Mouse (Mus musculus) NIH3T3 (cell line): ENCODE results near the gene Lrpprc.

Source experiments
- DNase-seq: peaks from one replicate; pipeline ENCODE4 v3.0.0-alpha.2; 2012; ENCODE audit warnings: low read depth

Gene Lrpprc

DNA sequence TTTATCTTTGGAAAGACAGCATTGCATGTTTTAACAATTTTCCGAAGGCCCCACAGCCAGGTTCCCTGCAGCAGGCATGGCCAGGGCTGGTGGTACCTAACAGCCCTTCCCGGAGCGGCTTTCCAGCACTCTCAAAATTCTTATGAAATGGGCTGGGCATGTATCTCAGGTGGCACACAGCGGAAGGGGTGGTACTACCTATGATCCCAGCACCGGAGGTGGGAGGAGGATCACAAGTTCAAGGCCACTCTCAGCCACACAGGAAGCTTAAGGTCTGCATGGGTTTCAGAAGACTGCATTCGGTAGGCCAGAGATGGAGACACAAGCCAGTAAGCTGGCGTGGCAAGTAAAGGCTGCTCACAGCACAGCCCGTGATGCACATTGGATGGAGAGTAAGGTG lies 31.6 kb downstream of the Lrpprc start:
- no peak for DNase-seq

- no peak for DNase-seq
Observed at GRCm38 (mm10) chr17:84758374-84758773, 32.2 kb downstream of the Lrpprc start.

GRCm38 (mm10) chr17:84756090-84756489 lies 34.5 kb downstream of the Lrpprc start:
- DNase-seq, result peak; percentile 63

DNA sequence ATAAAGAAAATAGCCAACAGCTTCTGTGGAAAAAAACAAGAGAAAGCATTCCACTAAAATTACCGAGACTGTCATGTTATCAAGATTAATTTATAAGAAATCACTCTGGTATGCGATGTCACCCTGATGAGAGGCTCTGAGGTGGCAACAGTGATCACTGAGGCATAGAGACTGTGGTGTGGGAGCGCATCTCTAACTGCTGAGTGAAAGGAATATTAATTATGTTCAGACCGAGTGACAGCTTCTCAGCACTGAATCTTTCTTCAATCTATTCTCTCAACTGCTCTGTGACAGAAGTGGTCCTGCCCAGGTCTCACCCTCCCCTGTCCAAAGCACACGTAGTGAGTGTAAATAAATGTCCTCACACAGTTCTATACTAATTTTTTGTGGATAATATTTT lies 37.1 kb downstream of the Lrpprc start:
- no peak for DNase-seq

DNA sequence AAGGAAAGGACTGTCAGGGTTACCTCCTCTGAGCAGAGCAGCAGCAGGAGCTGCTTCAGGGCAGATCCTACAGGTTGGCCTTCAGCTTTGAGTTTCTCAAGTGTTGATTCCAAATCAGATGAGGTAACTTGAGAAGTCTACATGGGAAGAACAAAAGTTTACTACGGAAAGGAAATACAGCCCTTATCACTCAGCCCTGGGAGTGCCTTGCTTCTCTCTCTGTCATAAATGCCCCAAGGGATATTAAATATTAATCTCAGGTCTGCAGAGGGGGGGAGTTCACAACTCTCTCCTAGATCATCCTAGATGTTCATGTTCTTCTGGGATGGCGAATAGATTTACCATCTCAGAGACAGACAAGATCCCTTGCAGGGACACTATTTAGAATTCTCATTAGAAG lies 38.3 kb downstream of the Lrpprc start:
- DNase-seq, result no peak

- DNase-seq, result no peak
Observed at GRCm38 (mm10) chr17:84751630-84752191, 38.9 kb downstream of the Lrpprc start.

- no peak for DNase-seq
Observed at GRCm38 (mm10) chr17:84750130-84750529, 40.5 kb downstream of the Lrpprc start.

DNA sequence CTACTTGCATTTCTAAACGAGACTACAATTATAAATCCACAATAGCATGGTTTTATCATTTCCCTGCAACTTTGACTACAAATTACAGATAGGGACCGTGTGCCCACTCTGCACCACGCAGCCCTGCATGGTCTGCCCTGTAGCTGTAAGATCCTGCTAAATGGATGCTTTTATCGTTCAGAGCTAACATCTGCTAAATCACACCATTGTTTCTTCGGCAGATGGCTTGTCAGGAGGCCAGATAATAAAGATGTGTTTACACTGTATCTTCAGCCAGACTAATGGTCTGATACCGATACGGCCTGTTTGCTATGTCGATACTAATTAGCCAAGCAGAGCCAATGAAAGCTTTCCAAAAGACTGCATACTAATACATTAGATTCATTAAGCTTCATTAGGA lies 41.3 kb downstream of the Lrpprc start:
- DNase-seq, result no peak

DNA sequence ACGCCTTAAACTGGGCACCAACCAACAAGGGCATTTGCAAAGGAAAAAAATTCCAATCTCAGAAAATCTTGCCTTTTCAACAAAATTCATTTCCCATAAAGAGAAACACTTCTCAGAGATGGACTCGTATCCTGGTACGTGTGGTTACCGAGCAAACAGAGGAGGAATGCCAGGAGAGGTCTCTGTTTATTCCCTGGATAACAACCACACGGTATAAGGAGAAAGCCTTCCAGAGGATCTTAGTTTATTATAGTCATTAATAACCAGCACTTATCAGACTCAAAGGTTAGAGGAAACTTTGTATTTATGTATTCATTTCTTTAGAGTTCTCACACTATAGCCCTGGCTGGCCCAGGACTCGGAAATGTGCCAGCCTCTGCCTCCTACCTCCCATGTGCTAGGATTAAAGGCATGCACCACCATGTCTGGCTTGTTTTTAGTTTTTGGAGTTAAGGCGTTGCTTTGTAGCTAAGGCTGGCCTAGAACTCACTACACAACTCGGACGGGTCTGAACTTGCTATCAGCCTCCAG lies 42.4 kb downstream of the Lrpprc start:
- no peak for DNase-seq

GRCm38 (mm10) chr17:84747212-84747611 lies 43.4 kb downstream of the Lrpprc start:
- DNase-seq, result no peak

DNA sequence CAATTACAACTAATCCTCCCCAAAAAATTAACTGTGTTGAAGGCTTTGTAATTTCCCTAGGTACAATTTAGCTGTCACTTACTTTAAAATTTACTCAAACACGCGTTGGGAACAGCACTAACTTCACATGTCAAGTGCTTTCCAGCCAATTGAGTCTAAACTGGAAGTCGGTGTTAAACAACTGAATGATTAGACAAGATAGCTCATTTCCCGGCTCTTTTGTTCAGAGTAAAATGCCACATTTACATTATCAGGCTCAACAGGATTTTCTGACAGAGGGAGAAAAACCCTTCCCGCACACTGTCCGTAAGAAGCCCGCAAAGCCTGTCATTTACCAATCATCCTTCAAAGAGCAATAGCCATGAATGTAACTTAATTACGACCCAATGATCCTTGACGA lies 45.6 kb downstream of the Lrpprc start:
- no peak for DNase-seq

- DNase-seq, result no peak
Observed at GRCm38 (mm10) chr17:84744256-84744655, 46.3 kb downstream of the Lrpprc start.

GRCm38 (mm10) chr17:84738073-84738797 lies 52.4 kb downstream of the Lrpprc start:
- DNase-seq, result no peak

DNA sequence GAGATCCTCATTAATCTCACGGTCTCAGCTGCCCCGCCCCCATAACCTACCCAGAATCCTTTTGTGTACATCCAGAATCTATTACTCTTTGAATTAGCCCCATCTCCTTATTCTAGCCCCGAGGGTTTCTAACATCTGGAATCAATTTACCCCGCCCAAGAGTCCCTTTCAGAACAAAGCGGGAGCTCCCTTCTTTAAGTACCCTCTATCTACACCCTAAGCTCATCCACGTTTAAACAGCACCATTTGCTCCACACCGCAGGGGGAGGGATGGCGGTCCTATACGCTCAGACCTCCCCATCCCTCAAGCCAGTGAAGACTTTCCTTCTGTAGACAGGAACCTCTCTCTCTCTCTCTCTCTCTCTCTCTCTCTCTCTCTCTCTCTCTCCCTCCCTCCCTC lies 53.9 kb downstream of the Lrpprc start:
- peak; percentile 34 for DNase-seq

DNA sequence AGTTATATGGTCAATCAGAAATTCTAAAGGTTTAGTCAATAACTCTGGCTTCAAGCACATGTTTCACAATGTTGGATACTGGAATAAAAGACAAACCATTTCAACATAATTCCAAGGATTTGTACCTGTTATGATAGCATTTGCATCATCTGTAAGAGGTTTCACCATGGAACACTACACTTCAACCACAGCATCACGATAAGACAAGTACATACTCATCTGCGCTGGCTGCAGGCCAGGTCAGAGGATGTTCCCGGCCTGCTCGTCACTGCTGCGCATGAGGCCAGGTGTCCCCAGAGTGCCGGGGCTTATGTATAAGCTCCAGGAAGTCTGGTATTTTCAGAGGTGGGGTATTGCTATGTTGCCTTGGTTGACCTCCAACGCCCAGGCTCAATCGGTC lies 58.0 kb downstream of the Lrpprc start:
- DNase-seq, result no peak

- DNase-seq, result no peak
Observed at GRCm38 (mm10) chr17:84731361-84731760, 59.2 kb downstream of the Lrpprc start.

- no peak for DNase-seq
Observed at GRCm38 (mm10) chr17:84729140-84729539, 61.4 kb downstream of the Lrpprc start.

- DNase-seq, result no peak
Observed at GRCm38 (mm10) chr17:84728201-84728911, 62.2 kb downstream of the Lrpprc start.

GRCm38 (mm10) chr17:84725163-84725562 lies 65.4 kb downstream of the Lrpprc start:
- DNase-seq, result no peak

DNA sequence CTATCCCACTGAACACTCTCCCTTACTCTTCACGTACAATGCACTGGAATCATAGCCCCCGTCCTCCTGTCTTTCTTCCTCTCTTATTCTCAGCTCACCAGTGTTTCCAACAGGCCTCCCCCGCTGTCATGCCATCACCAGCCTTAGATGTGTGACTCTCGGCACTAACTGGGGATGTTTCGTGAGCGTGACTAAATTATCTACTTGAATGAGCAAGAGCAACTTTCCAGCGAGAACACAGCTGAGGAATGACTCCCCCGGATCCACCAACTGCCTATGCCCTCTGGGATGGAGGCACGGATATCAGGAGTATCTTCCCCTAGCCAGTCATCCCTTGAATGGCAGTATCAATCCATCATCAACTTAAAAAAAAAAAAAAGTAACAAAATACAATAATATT lies 66.6 kb downstream of the Lrpprc start:
- DNase-seq, result no peak

GRCm38 (mm10) chr17:84719105-84719504 lies 71.5 kb downstream of the Lrpprc start:
- no peak for DNase-seq

DNA sequence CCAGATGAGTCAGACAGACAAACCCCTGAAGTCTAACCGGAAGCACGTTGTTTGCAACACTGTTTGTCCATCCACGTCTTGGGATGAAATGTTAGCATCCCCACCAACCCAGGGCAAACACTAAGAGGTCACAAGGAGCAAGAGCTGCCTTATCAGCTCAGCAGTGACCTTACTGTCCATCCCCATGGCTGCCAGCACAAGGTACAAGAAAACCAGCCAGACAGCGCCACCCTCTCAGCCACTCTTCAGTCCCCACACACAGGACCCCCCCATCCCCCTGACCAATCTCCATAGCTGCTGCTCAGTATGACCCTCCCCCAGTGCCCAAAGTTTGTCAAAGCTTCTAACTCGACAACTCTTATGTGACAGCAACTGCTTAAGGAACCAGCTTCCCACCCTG lies 73.2 kb downstream of the Lrpprc start:
- DNase-seq, result no peak

DNA sequence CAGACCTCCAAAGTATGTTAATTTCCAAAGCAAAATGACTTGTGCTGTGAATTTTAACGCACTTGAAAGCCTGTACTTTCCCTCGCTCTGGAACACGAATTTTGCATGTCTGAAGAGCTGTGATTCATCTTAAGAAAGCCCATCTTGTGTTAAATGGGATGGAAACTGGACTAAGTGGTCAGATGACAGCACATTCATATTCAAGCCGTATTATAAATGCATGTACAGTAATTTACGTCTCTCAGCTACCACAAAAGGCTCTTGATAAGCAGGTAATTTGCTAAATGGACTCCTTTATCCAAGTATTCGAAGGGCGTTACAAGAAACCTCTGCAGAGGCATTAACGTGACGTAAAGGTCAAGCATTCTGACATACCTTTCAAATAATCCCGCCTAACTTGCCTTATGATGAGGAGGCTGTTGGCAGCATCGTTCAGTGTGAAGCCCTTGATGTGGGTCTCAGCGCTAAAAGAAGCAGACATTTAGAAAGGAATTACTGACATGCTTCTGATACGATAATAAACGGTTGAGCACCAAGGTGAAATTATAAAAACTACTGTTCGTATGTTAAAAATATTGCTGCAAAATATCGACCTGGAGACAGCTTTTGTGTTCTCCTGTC lies 74.2 kb downstream of the Lrpprc start:
- DNase-seq, result no peak
